Mouse (Mus musculus) bone marrow, adult 2 months (tissue): ENCODE measurements around the gene Troap.

ENCODE experiments used
- CTCF ChIP-seq: fragments of 200-500 bp; IDR thresholded peaks from 2 replicates; pipeline ENCODE4 v1.5.1; 2011; ENCODE audit warnings: low read length, control low read depth; ENCODE audit not compliant: control insufficient read depth, insufficient read depth
- POLR2A ChIP-seq: fragments of 200-500 bp; IDR thresholded peaks from 2 replicates; pipeline ENCODE4 v1.6.1; 2011; ENCODE audit warnings: low read depth, mild to moderate bottlenecking, control low read depth, low read length, borderline replicate concordance; ENCODE audit not compliant: control insufficient read depth

DNA sequence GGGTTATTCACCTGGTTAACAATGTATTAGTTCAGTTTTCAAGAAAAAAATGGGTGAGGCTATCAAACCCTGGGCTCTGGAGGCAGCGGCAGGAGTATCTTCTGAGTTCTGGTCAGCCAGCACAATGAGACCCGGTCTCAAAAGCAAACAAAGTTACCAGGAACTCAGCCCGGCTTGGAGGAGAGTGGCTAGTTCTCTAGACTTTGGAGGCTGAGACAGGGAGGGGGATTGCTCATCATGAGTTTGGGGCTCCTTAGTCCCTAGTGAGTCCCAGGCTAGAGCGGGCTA is 43.0 kb upstream of the Troap start:
- TF ChIP-seq CTCF, result no peak
- TF ChIP-seq POLR2A, result no peak
